Mouse (Mus musculus): ENCODE data around the gene Gm48551.

The Gm48551 gene

GRCm38 (mm10) chr10:81383802-81384604 lies at the start of gene Gm48551, which contains the start of gene Dohh:
Gene Gm48551, plus strand, starts transcription at chr10:81384466.
Gene Dohh, plus strand, starts transcription at chr10:81384428.
- peak; percentile 98 to 99 for DNase-seq

DNA sequence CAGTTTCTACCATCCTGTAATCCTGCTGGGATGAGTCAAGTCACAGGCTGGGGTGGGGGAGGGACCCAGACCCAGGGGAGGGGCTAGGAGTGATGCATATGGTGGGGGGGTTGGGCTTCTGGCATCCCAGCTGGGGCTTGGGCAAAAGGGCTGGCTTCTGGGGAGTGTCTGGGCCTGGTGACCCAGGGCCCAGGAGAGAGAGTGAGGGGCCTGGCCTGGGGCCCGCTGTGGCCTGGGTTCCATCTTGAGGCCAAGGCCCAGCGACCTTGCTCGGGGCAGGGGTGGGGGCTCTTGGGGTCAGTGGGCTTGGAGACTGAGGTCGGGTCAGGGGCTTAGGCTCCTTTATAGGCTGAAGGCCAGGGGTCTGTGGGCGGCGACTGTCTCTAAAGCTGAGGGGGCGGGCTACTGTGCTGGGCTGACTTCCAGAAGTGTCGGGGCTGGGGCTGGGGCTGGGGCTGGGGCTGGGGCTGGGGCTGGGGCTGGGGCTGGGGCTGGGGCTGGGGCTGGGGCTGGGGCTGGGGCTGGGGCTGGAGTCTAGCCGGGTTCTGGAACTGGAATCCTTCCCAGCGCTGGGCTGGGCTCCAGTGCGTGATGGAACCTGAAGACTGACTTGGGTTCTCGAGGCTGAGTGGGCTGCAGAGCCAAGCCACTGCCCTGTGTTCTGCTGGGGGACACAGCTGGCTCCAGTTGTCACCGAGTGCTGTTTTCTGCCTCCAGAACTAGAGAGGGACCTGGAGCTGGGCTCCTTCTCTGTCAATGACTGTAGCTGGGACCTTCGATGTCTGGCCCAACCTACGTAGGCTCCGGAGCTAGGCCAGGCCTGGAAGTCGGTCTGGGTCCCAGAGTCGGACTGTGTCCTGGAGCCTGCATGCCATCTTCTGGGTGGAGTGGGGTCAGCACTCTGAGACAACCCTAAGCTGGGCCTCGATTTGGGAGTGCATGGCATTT lies 48.6 kb upstream of the Gm48551 start:
- no peak for DNase-seq

DNA sequence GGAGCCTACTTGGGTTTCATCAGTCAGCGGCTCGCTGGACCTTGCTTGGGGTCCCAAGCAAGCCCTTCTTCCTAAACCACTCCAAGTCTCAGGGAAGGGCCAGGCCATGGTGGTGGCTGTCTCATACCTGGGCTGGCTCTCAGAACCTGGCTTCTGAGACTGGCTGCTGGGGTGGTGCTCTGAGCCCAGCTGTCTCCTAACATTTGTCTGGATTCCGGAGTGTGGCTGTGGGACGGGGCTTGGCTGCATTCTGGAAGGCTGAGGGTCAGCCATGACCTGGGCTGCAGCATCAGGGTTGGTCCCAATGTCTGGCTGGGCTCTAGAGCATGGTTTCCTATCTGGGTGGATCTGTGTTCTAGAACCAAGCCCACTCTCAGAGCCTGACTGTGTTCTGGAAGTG lies 47.7 kb upstream of the Gm48551 start:
- DNase-seq, result no peak

GRCm38 (mm10) chr10:81340551-81341332 lies 43.5 kb upstream of the Gm48551 start:
- DNase-seq, result no peak

GRCm38 (mm10) chr10:81341333-81341949 lies 42.8 kb upstream of the Gm48551 start:
- peak; percentile 55 to 75 for DNase-seq

DNA sequence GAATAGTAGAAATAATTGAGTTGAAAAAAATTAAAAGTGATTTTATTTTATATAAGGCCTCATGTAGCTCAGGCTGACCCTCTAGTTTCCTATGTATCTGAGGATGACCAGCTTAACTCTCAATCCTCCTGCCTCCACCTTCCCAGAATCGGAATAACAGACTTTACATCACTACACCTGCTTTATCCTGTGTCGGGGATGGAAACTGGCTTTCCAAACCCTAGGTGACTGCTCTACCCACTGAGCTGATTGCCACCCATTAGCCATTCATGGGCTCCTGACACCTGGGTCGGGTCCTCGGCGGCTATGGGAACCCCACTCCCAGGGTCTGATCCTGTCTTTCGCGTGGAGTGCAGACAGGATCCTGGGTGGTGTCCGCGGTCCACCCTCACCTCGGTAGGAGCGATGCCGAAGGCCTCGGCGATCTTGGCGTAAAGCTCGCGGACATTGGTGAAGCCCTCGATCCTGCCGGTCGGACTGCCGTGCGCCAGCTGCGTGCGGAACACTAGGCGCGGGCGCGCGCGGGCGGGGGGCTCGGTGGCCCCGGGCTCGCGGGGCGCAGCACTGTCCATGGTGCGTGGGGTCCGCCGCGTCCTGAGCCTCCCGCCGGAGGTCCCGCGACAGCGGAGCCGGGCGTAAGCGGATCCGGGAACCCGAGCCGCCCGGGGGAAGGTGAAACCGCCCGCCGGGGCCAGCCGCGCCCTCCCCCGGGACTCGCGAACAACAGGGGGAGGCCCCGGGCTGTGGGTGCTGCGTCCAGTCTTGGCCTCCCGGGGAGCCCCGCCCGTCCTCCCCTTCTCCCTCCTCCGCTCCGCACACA lies 41.4 kb upstream of the Gm48551 start, which contains the start of gene Gipc3:
Gipc3 (minus strand) TSS at position 581 of the 820 bp plus-strand sequence.
- no peak for DNase-seq

DNA sequence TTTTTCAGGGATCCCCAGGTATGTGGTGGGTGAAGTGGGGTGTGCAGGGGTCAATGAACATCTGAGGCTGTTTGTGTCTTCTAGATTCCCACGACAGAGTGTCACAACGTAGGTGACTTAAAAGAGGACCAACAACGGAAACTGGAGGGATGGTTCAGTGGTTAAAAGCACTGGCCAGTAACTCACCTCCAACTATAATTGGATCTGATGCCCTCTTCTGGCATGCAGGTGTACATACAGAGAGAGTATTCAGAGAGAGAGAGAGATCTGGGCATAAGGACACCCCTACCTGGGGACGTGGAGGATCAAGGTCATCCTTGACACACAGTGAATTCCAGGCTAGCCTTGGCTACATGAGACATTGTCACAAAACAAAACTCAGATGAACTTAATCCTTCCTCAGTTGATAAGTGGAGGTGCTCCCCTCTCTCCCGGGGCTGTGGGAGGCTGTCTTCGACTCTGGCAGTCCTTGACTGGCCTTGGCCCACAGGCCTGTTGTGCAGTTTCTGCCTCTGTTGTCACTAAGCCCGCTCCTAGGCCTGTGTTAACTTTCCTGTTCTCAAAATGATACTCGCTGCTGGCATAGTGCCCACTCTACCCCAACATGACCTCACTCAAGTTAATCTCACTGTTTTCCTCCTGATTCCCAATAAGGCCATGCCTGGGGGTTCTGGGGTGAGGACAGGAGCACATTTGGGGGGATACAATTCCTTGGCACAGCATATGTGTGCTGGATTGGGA lies 39.7 kb upstream of the Gm48551 start:
- no peak for DNase-seq

GRCm38 (mm10) chr10:81345162-81345534 lies 39.1 kb upstream of the Gm48551 start:
- no peak for DNase-seq

- DNase-seq, result peak; percentile 77 to 89
Observed at GRCm38 (mm10) chr10:81346453-81347067, 37.7 kb upstream of the Gm48551 start.

DNA sequence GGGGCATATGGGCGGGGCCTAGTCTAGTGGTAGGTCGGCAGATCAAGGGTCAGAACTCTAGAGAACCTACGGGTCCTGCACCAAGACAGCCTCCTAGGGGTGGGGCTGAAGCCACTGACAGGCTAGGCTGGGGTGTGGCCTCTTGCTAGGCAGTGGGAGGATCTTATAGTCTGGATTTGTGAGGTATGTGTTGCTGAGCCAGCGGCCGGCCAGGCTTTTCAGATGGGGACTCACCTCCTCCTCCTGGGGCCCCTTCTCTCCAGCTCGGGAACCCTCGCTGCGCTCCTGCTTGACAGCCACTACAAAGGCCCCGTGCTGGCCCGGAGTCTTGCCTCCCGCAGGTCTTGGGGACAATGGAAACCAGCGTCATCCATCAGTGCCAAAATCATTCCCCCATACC lies 35.1 kb upstream of the Gm48551 start:
- peak; percentile 70 to 75 for DNase-seq

GRCm38 (mm10) chr10:81349961-81350350 lies 34.3 kb upstream of the Gm48551 start:
- no peak for DNase-seq

GRCm38 (mm10) chr10:81350351-81351063 lies 33.8 kb upstream of the Gm48551 start, which contains the start of gene Hmg20b:
Gene Hmg20b, minus strand, starts transcription at chr10:81350480.
- DNase-seq, result peak; percentile 100

DNA sequence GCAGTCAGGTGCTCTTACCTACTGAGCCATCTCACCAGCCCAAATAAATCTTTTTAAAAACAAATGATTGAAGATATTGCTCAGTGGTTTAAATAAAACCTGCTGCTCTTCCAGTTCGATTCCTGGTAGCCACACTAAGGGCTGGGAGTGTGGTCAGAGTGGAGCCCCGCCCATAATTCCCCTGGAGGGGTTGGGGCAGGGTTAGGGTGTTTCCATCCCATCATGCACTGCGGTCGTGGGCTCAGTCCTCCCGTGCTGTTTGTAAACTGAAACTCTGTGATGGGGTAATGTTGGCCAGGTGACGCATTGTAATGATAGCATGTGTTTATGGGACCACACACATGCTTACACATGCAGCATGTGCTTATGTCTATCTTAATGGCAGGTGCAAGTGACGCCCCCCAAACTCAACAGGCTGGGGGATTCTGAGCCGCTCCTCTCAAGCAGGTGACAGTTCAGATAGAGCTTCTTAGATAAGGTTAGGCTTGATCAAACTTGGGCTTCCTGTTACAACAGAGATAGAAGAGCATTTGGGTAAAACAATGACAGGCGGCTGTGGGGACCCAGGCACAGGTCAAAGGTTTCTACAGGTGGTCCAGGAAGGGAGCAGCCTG lies 32.5 kb upstream of the Gm48551 start:
- DNase-seq, result no peak

- no peak for DNase-seq
Observed at GRCm38 (mm10) chr10:81354738-81355477, 29.4 kb upstream of the Gm48551 start.

DNA sequence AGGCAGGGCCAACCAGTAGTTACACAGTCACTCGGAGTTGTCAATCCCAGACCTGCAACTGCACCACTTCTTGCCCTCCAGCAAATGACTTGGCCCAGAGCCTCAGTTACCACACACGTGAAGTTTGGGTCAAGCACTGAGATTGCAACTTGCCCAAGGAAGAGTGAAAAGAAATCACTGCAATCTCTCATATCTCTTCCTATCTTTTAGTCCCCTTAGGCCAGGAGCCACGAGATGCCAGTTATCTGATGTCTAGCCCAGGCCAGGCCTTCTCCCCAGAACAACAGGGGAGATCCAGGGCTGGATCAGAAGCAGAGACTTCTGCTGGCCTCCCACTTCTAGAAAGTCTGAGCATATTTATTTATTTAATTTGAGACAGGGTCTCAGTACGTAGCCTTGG lies 28.7 kb upstream of the Gm48551 start:
- no peak for DNase-seq

DNA sequence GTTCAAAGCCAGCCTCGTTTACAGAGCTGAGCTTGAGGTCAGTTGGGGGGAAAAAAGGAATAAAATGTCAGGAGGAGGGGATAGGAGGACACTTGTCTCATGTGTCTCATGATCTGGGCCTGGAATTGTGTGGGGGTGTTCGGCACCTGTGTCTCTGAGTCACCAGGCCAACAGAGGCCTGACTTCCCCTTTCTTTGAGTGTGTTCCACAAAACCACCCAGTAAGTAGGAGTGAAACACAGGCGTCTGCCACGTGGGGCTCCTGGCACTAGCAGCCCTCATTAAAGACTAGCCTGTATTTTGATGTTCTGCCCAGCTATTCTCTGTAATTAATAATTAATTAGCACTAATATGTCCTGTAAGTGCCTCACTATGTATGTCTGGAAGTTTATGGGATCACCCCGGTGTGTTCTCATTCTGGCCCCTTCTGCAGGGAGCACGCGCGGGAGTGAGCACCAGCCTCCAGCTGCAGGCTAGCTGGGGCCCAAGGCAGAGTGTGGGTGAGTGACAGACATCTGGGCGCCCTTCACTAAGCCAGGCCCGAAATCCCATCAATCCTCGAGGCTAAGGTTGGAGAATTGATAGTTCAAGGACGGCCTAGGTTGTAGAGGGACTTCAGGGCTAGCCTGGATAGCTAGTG lies 27.8 kb upstream of the Gm48551 start:
- DNase-seq, result peak; percentile 46 to 48

- peak; percentile 91 to 92 for DNase-seq
Observed at GRCm38 (mm10) chr10:81356991-81357844, 27.0 kb upstream of the Gm48551 start, which contains the start of gene Mfsd12. Gene Mfsd12, plus strand, starts transcription at chr10:81357491.
